20 mouse cellular contexts compared by ENCODE assay signal in genomic region chr14:40816715-40817114, GRCm38 (mm10).
DNase-seq lines count a peak whose midpoint lies in the region; ATAC-seq and TF ChIP-seq lines count a peak whose summit lies in the region.
"Had no signal": no experiment of that assay in that cellular context is flagged by ENCODE, and none has a peak within 500 bp of the region (broad histone marks: within the 10 kb centered on the region; RNA-seq: fewer than 3 reads in every experiment).

No protein-coding gene starts in this region.

- 66% methylated on average over 5 of the region's 5 CpGs for WGBS in forebrain, postnatal 0 days
- WGBS in forebrain, embryonic 10.5 days = 92% methylated on average over 5 of the region's 5 CpGs
- WGBS in hindbrain, postnatal 0 days = 88% methylated on average over 5 of the region's 5 CpGs

- H3K27ac ChIP-seq in forebrain, postnatal 0 days (ENCODE audit: low read depth, low read length) = no peak overlapping the region
- H3K27ac ChIP-seq in forebrain, embryonic 10.5 days = no peak overlapping the region
- no peak overlapping the region for H3K27ac ChIP-seq in layer of hippocampus, adult 2 months
- H3K27ac ChIP-seq in hindbrain, postnatal 0 days = no peak overlapping the region
- H3K27ac ChIP-seq: embryonic facial prominence, embryonic 12.5 days; forebrain, embryonic 13.5 days; hindbrain, embryonic 10.5 days; hindbrain, embryonic 15.5 days had no signal

- no peak for TF ChIP-seq CTCF in forebrain, postnatal 0 days (IDR thresholded peaks at IDR 0.05; ENCODE audit: low read depth)
- no peak for TF ChIP-seq CTCF in layer of hippocampus, adult 2 months (conservative IDR thresholded peaks at IDR 0.05)
- TF ChIP-seq CTCF in hindbrain, postnatal 0 days (IDR thresholded peaks at IDR 0.05; ENCODE audit: low read depth) = no peak

- H3K4me3 ChIP-seq in forebrain, postnatal 0 days (ENCODE audit: low read depth, low read length) = no peak overlapping the region
- no peak overlapping the region for H3K4me3 ChIP-seq in forebrain, embryonic 10.5 days
- no peak overlapping the region for H3K4me3 ChIP-seq in layer of hippocampus, adult 2 months
- H3K4me3 ChIP-seq in hindbrain, postnatal 0 days (ENCODE audit: low read length) = no peak overlapping the region
- H3K4me3 ChIP-seq: embryonic facial prominence, embryonic 12.5 days; forebrain, embryonic 13.5 days; heart, embryonic 12.5 days; hindbrain, embryonic 10.5 days; hindbrain, embryonic 15.5 days had no signal

- DNase-seq in forebrain, postnatal 0 days = peak; percentile 66
- DNase-seq in forebrain, embryonic 10.5 days (ENCODE audit: extremely low spot score, low spot score) = no peak
- peak; percentile 9 to 30 for DNase-seq in layer of hippocampus, adult 2 months (ENCODE audit: low spot score in 2 of 2)
- no peak for DNase-seq in layer of hippocampus, postnatal 10 days (ENCODE audit: low spot score in 2 of 2)
- DNase-seq in brain, adult 2 months (ENCODE audit: low read depth, low spot score) = peak; percentile 49
- peak; percentile 28 for DNase-seq in brain, embryonic 18.5 days (ENCODE audit: low read depth, low spot score)
- no peak for DNase-seq in hindbrain, postnatal 0 days (ENCODE audit: low spot score)
- DNase-seq: adrenal gland, adult 2 months; adrenal gland, postnatal 25 days; cerebellum, adult 11-12 months; cerebellum, adult 9-10 months; cerebellum, postnatal 25 days; gastrocnemius, postnatal 14 days had no signal

- H3K4me2 ChIP-seq in forebrain, postnatal 0 days (ENCODE audit: low read depth) = no peak overlapping the region
- H3K4me2 ChIP-seq in hindbrain, postnatal 0 days (ENCODE audit: low read depth, low read length) = no peak overlapping the region
- H3K4me2 ChIP-seq: embryonic facial prominence, embryonic 12.5 days; forebrain, embryonic 13.5 days; heart, embryonic 12.5 days; hindbrain, embryonic 15.5 days had no signal

- H3K9me3 ChIP-seq in forebrain, postnatal 0 days (ENCODE audit: low read length) = no peaks in the 10 kb centered on the region
- no peaks in the 10 kb centered on the region for H3K9me3 ChIP-seq in forebrain, embryonic 10.5 days
- no peaks in the 10 kb centered on the region for H3K9me3 ChIP-seq in hindbrain, postnatal 0 days (ENCODE audit: low read length)
- H3K9me3 ChIP-seq: embryonic facial prominence, embryonic 12.5 days; forebrain, embryonic 13.5 days; heart, embryonic 12.5 days; hindbrain, embryonic 10.5 days; hindbrain, embryonic 15.5 days had no signal

- peak; percentile 71 for ATAC-seq in forebrain, postnatal 0 days
- ATAC-seq in hindbrain, postnatal 0 days = no peak
- ATAC-seq: forebrain, embryonic 13.5 days; inflammation-experienced regulatory T-cells, adult 6 months; intestine, postnatal 0 days had no signal

- H3K4me1 ChIP-seq in forebrain, postnatal 0 days (ENCODE audit: insufficient read depth) = no peaks in the 10 kb centered on the region
- no peaks in the 10 kb centered on the region for H3K4me1 ChIP-seq in forebrain, embryonic 10.5 days
- H3K4me1 ChIP-seq in hindbrain, postnatal 0 days (ENCODE audit: insufficient read depth, low read length) = no peaks in the 10 kb centered on the region
- H3K4me1 ChIP-seq: embryonic facial prominence, embryonic 12.5 days; forebrain, embryonic 13.5 days; heart, embryonic 12.5 days; hindbrain, embryonic 10.5 days; hindbrain, embryonic 15.5 days had no signal

- no peaks in the 10 kb centered on the region for H3K27me3 ChIP-seq in forebrain, postnatal 0 days (ENCODE audit: insufficient read depth, low read length)
- no peaks in the 10 kb centered on the region for H3K27me3 ChIP-seq in forebrain, embryonic 10.5 days (ENCODE audit: poor library complexity, severe bottlenecking)
- H3K27me3 ChIP-seq in hindbrain, postnatal 0 days (ENCODE audit: insufficient read depth, low read length) = no peaks in the 10 kb centered on the region
- H3K27me3 ChIP-seq: embryonic facial prominence, embryonic 12.5 days; forebrain, embryonic 13.5 days; heart, embryonic 12.5 days; hindbrain, embryonic 15.5 days had no signal

- H3K9ac ChIP-seq in forebrain, postnatal 0 days = no peak overlapping the region
- no peak overlapping the region for H3K9ac ChIP-seq in hindbrain, postnatal 0 days (replicated peaks; ENCODE audit: low read length)
- H3K9ac ChIP-seq: embryonic facial prominence, embryonic 12.5 days; forebrain, embryonic 13.5 days; heart, embryonic 12.5 days; hindbrain, embryonic 15.5 days had no signal

- no peaks in the 10 kb centered on the region for H3K36me3 ChIP-seq in forebrain, postnatal 0 days (ENCODE audit: insufficient read depth)
- H3K36me3 ChIP-seq in forebrain, embryonic 10.5 days (replicated peaks) = no peaks in the 10 kb centered on the region
- no peaks in the 10 kb centered on the region for H3K36me3 ChIP-seq in hindbrain, postnatal 0 days (ENCODE audit: insufficient read depth, low read length)
- H3K36me3 ChIP-seq: embryonic facial prominence, embryonic 12.5 days; heart, embryonic 12.5 days; hindbrain, embryonic 10.5 days had no signal

Comparison
In these comparisons a context has a peak if more than half of its experiments do, and no peak if none do; other contexts are left out.
1. DNase-seq: peak in forebrain, postnatal 0 days (single experiment), layer of hippocampus, adult 2 months (2 of 2), brain, adult 2 months (single experiment) and brain, embryonic 18.5 days (single experiment); none in forebrain, embryonic 10.5 days (single experiment), layer of hippocampus, postnatal 10 days (0 of 2) and hindbrain, postnatal 0 days (single experiment).